ENCODE assay signal across 19 mouse cellular contexts in the genomic region with DNA sequence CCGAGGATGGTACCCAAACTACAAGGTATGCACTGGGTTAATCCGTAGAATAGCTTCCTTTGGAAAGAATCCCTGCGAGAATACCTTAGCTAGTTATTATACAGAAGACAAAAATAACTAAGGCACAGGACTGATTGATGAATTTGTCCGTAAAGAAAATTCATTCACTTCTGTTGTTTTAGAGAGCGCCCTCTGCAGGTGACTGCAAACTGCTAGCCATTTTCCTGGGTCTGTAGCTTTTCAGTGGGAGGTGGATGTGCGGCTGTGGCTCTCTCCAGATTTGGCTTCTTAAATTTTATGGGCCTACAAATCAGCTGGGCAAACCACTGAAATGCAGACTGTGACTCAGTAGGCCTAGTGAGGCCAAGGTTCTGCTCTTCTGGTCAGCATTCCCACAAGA. TPM values are rescaled to one million over a fixed set of nuclear protein-coding genes. Genes with fewer than 3 reads are reported as not detected.
DNase-seq lines count a peak whose midpoint lies in the region; ATAC-seq and TF ChIP-seq lines count a peak whose summit lies in the region.
"Had no signal": no experiment of that assay in that cellular context is flagged by ENCODE, and none has a peak within 500 bp of the region (broad histone marks: within the 10 kb centered on the region; RNA-seq: fewer than 3 reads in every experiment).

No protein-coding gene starts in this region.

- no peak for DNase-seq in hindbrain, postnatal 0 days (ENCODE audit: low spot score)
- DNase-seq in thymus, postnatal 4 days = peak; percentile 14
- no peak for DNase-seq in thymus, postnatal 0 days (ENCODE audit: low spot score)
- no peak for DNase-seq in Patski (ENCODE audit: low read depth, low spot score)
- no peak for DNase-seq in stomach, postnatal 0 days (ENCODE audit: low spot score)
- DNase-seq in adrenal gland, postnatal 25 days = no peak
- no peak for DNase-seq in left cerebral cortex, postnatal 14 days (ENCODE audit: low spot score in 2 of 2)
- DNase-seq: cerebellum, adult 9-11 months; lung, postnatal 10 days; retina, postnatal 1 day; thymus, postnatal 36 days had no signal

- no peaks in the 10 kb centered on the region for H3K36me3 ChIP-seq in hindbrain, postnatal 0 days (ENCODE audit: insufficient read depth, low read length)
- H3K36me3 ChIP-seq in hindbrain, embryonic 16.5 days (ENCODE audit: control insufficient read depth, insufficient read depth, low read length) = no peaks in the 10 kb centered on the region
- H3K36me3 ChIP-seq in stomach, postnatal 0 days (ENCODE audit: control insufficient read depth, insufficient read depth, low read length) = no peaks in the 10 kb centered on the region
- H3K36me3 ChIP-seq: heart, embryonic 13.5 days; hindbrain, embryonic 13.5 days; limb, embryonic 15.5 days had no signal

- H3K27me3 ChIP-seq in hindbrain, postnatal 0 days (ENCODE audit: insufficient read depth, low read length) = no peaks in the 10 kb centered on the region
- H3K27me3 ChIP-seq in hindbrain, embryonic 16.5 days (replicated peaks; ENCODE audit: control insufficient read depth, insufficient read depth, low read length) = no peaks in the 10 kb centered on the region
- H3K27me3 ChIP-seq in Patski = peaks cover 7% of the 10 kb centered on the region
- H3K27me3 ChIP-seq in stomach, postnatal 0 days (ENCODE audit: control insufficient read depth, insufficient read depth, low read length) = no peaks in the 10 kb centered on the region
- H3K27me3 ChIP-seq: heart, embryonic 13.5 days; hindbrain, embryonic 13.5 days; limb, embryonic 15.5 days; megakaryocyte, embryonic 14.5 days had no signal

- POLR2A ChIA-PET in Patski (lab: Charles Lee) = no interaction called here

- H3K9ac ChIP-seq in hindbrain, postnatal 0 days (replicated peaks; ENCODE audit: low read length) = no peak overlapping the region
- H3K9ac ChIP-seq in hindbrain, embryonic 16.5 days (ENCODE audit: low read depth, low read length) = no peak overlapping the region
- H3K9ac ChIP-seq in stomach, postnatal 0 days (ENCODE audit: low read length) = no peak overlapping the region
- H3K9ac ChIP-seq: heart, embryonic 13.5 days; hindbrain, embryonic 13.5 days; limb, embryonic 15.5 days had no signal

- intact Hi-C loops in left cerebral cortex, postnatal 14 days (cut with DNase I) = loop anchor here (5.0 kb wide), 1 partner anchor 44 kb away; a partner anchor contains a TSS

- in situ Hi-C loops in Patski (cut with MboI; ENCODE audit: low pct_unique_long_range_greater_than_20kb) = no loop called here

- TF ChIP-seq CTCF in hindbrain, postnatal 0 days (IDR thresholded peaks at IDR 0.05; ENCODE audit: low read depth) = peak; percentile 25; the same call in 1 of the 2 replicates
- peak; percentile 51 for TF ChIP-seq CTCF in Patski (IDR thresholded peaks at IDR 0.05)
- peak; percentile 30 for TF ChIP-seq CTCF in stomach, postnatal 0 days (IDR thresholded peaks at IDR 0.05; ENCODE audit: low read depth)

- CTCF ChIA-PET in Patski (lab: Charles Lee) = interaction anchor here (1.2 to 1.5 kb wide), 2 partner anchors 9 to 12 kb away, joined by 3 to 4 read pairs; no protein-coding TSS in a partner anchor

- no peak for ATAC-seq in hindbrain, postnatal 0 days
- no peak for ATAC-seq in hindbrain, embryonic 16.5 days
- ATAC-seq in Patski = no peak
- ATAC-seq in stomach, postnatal 0 days (ENCODE audit: low FRiP score, low TSS enrichment) = no peak
- ATAC-seq: forebrain, embryonic 14.5 days; intestine, embryonic 16.5 days had no signal

- no peak overlapping the region for H3K4me3 ChIP-seq in hindbrain, postnatal 0 days (ENCODE audit: low read length)
- H3K4me3 ChIP-seq in hindbrain, embryonic 16.5 days (ENCODE audit: low read length) = no peak overlapping the region
- no peak overlapping the region for H3K4me3 ChIP-seq in stomach, postnatal 0 days (ENCODE audit: low read depth, low read length)
- H3K4me3 ChIP-seq: heart, embryonic 13.5 days; hindbrain, embryonic 13.5 days; limb, embryonic 15.5 days; megakaryocyte, embryonic 14.5 days had no signal

- no peaks in the 10 kb centered on the region for H3K9me3 ChIP-seq in hindbrain, postnatal 0 days (ENCODE audit: low read length)
- no peaks in the 10 kb centered on the region for H3K9me3 ChIP-seq in hindbrain, embryonic 16.5 days (ENCODE audit: control insufficient read depth, low read length)
- no peaks in the 10 kb centered on the region for H3K9me3 ChIP-seq in stomach, postnatal 0 days (ENCODE audit: control insufficient read depth, low read length)
- H3K9me3 ChIP-seq: heart, embryonic 13.5 days; hindbrain, embryonic 13.5 days; limb, embryonic 15.5 days; megakaryocyte, embryonic 14.5 days had no signal

- 0 out of 2 replicates have a peak, but pooled peaks cover 4% of the 10 kb centered on the region for H3K4me1 ChIP-seq in hindbrain, postnatal 0 days (ENCODE audit: insufficient read depth, low read length)
- H3K4me1 ChIP-seq in hindbrain, embryonic 16.5 days (ENCODE audit: control insufficient read depth, insufficient read depth, low read depth, low read length) = peaks cover 8% of the 10 kb centered on the region
- no peaks in the 10 kb centered on the region for H3K4me1 ChIP-seq in stomach, postnatal 0 days (replicated peaks; ENCODE audit: control insufficient read depth, insufficient read depth)
- H3K4me1 ChIP-seq: limb, embryonic 15.5 days; megakaryocyte, embryonic 14.5 days had no signal

- TF ChIP-seq EP300 in stomach, postnatal 0 days (optimal IDR thresholded peaks at IDR 0.05) = no peak

- H3K4me2 ChIP-seq in hindbrain, postnatal 0 days (ENCODE audit: low read depth, low read length) = no peak overlapping the region
- no peak overlapping the region for H3K4me2 ChIP-seq in hindbrain, embryonic 16.5 days (ENCODE audit: low read length)
- no peak overlapping the region for H3K4me2 ChIP-seq in stomach, postnatal 0 days (replicated peaks; ENCODE audit: low read depth)
- H3K4me2 ChIP-seq: heart, embryonic 13.5 days; hindbrain, embryonic 13.5 days; limb, embryonic 15.5 days had no signal

- no peak overlapping the region for H3K27ac ChIP-seq in hindbrain, postnatal 0 days
- no peak overlapping the region for H3K27ac ChIP-seq in hindbrain, embryonic 16.5 days (ENCODE audit: low read depth, low read length)
- no peak overlapping the region for H3K27ac ChIP-seq in stomach, postnatal 0 days (replicated peaks)
- H3K27ac ChIP-seq: heart, embryonic 13.5 days; hindbrain, embryonic 13.5 days; limb, embryonic 15.5 days had no signal

- WGBS in hindbrain, postnatal 0 days = 76% methylated on average over 6 of the region's 6 CpGs
- 81% methylated on average over 6 of the region's 6 CpGs for WGBS in hindbrain, embryonic 16.5 days
- WGBS in stomach, postnatal 0 days = 78% methylated on average over 6 of the region's 6 CpGs

RNA-seq across cellular contexts. Expression of a gene that starts 42.5 kb away (rescaled TPM):
- total RNA-seq in hindbrain, postnatal 0 days (2014; rRNA removed) = 51.5 and 58.0 TPM in 2 replicates
- polyA plus RNA-seq in hindbrain, postnatal 0 days (2015; fragmentation: Nextera tagmentation; extraction: Ambion mirVana) = 5.4 and 6.0 TPM in 2 replicates
- 4.5 and 5.6 TPM in 2 replicates for polyA plus RNA-seq in hindbrain, embryonic 16.5 days (2015; fragmentation: Nextera tagmentation; extraction: Ambion mirVana)
- polyA plus RNA-seq in thymus, postnatal 0 days (2015; fragmentation: Nextera tagmentation; extraction: Ambion mirVana) = 0.15 and 0.16 TPM in 2 replicates
- polyA plus RNA-seq in Patski (2021) = 0.08 TPM
- polyA plus RNA-seq in stomach, postnatal 0 days (2015; fragmentation: Nextera tagmentation; extraction: Ambion mirVana) = 0.10 and 0.30 TPM in 2 replicates
- 2.0 and 5.0 TPM in 2 replicates for total RNA-seq in adrenal gland, postnatal 25 days (2021)
- 100 to 1,000 TPM; 126 to 151 TPM for total RNA-seq in left cerebral cortex, postnatal 14 days (2021)
- polyA plus RNA-seq: heart, embryonic 13.5 days; kidney, embryonic 14.5 days had no signal
